In the genomic region with DNA sequence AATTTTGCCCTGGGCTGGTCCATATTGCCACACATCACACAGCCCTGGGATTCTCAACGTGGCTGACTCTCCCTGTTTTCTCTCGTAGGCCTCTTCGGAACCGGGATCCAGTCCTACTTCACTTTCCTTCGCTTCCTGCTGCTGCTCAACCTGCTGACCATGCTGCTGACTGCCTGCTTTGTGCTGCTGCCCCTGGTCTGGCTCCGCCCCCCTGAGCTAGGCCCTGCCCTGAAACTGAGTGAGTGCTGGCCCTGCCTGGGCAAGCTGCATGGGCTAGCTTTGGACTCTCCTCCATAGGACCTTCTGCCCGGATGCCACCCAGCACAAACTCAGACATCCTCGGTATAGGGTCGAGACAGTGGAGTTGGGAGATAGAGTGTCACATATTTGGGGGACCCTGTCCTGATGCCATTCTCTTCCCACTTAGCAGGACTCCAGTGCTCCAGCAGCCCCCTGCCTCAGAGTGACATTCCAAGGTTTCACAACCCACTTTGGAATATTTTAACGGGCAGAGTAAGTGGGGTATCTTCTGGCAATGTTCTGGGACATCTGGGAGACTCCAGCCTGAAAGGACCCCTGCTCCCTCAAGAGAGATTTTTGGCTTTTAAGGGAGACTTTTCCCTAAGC, we compare ENCODE assay signal across 9 mouse cellular contexts. TPM values are rescaled to one million over a fixed set of nuclear protein-coding genes. Genes with fewer than 3 reads are reported as not detected.
A peak's percentile ranks its signal among the peaks of the same experiment; 100 is the strongest.
DNase-seq lines count a peak whose midpoint lies in the region; ATAC-seq and TF ChIP-seq lines count a peak whose summit lies in the region.
"Had no signal": no experiment of that assay in that cellular context is flagged by ENCODE, and none has a peak within 500 bp of the region (broad histone marks: within the 10 kb centered on the region; RNA-seq: fewer than 3 reads in every experiment).

No protein-coding gene starts in this region.

- DNase-seq in adrenal gland, postnatal 36 days = peak; percentile 31 to 55
- no peak for DNase-seq in adrenal gland, adult 2 months
- DNase-seq in forebrain, postnatal 0 days = no peak
- DNase-seq in kidney, adult 2 months = peak; percentile 61
- peak; percentile 32 for DNase-seq in lung, postnatal 14 days
- peak; percentile 81 to 89 for DNase-seq in spleen, postnatal 4 days (ENCODE audit: low spot score in 2 of 2)
- DNase-seq in right cerebral cortex, postnatal 25 days = no peak
- DNase-seq in layer of hippocampus, postnatal 36 days = no peak

- WGBS in forebrain, postnatal 0 days = 40% methylated on average over 10 of the region's 10 CpGs
- 62% methylated on average over 10 of the region's 10 CpGs for WGBS in kidney, adult 2 months

- H3K4me3 ChIP-seq in forebrain, postnatal 0 days (ENCODE audit: low read depth, low read length) = no peak overlapping the region
- H3K4me3 ChIP-seq in kidney, adult 2 months (ENCODE audit: insufficient read depth, low read depth, low read length) = no peak overlapping the region

- no peak overlapping the region for H3K9ac ChIP-seq in forebrain, postnatal 0 days

- H3K36me3 ChIP-seq in forebrain, postnatal 0 days (ENCODE audit: insufficient read depth) = no peaks in the 10 kb centered on the region
- H3K36me3 ChIP-seq in kidney, adult 2 months (ENCODE audit: control insufficient read depth, insufficient read depth, low read length) = no peaks in the 10 kb centered on the region

- peaks cover 17% of the 10 kb centered on the region; the same call in 1 of the 2 replicates for H3K27me3 ChIP-seq in forebrain, postnatal 0 days (ENCODE audit: insufficient read depth, low read length)
- no peaks in the 10 kb centered on the region for H3K27me3 ChIP-seq in kidney, adult 2 months (replicated peaks; ENCODE audit: control insufficient read depth, insufficient read depth, low read length)

- no peak overlapping the region for H3K27ac ChIP-seq in forebrain, postnatal 0 days (ENCODE audit: low read depth, low read length)
- H3K27ac ChIP-seq in kidney, adult 2 months (ENCODE audit: insufficient read depth, low read depth, low read length) = no peak overlapping the region

- TF ChIP-seq POLR2A in kidney, adult 2 months (IDR thresholded peaks at IDR 0.05; ENCODE audit: low read depth, low read length) = no peak

- no peaks in the 10 kb centered on the region for H3K9me3 ChIP-seq in forebrain, postnatal 0 days (ENCODE audit: low read length)

- ATAC-seq in forebrain, postnatal 0 days = no peak

- TF ChIP-seq CTCF in forebrain, postnatal 0 days (IDR thresholded peaks at IDR 0.05; ENCODE audit: low read depth) = no peak
- TF ChIP-seq CTCF in kidney, adult 2 months (conservative IDR thresholded peaks at IDR 0.05; ENCODE audit: insufficient read depth, insufficient read length, low read depth, low read length) = no peak

- H3K4me2 ChIP-seq in forebrain, postnatal 0 days (ENCODE audit: low read depth) = peak overlapping the region; percentile 57; the same call in 1 of the 2 replicates

- peaks cover 7% of the 10 kb centered on the region; the same call in 1 of the 2 replicates for H3K4me1 ChIP-seq in forebrain, postnatal 0 days (ENCODE audit: insufficient read depth)
- peaks cover 14% of the 10 kb centered on the region for H3K4me1 ChIP-seq in kidney, adult 2 months (ENCODE audit: control insufficient read depth, insufficient read depth, low read length)

RNA-seq across cellular contexts. Expression of a gene that starts 1.8 kb away (rescaled TPM):
- 10 to 100 TPM; 25.4 to 31.3 TPM for total RNA-seq in adrenal gland, postnatal 36 days (2021)
- total RNA-seq in adrenal gland, adult 2 months (2021) = 10 to 100 TPM; 22.3 to 28.5 TPM
- 45.1 and 47.7 TPM in 2 replicates for polyA plus RNA-seq in adrenal gland, adult 2 months (2012; rRNA removed)
- 2.9 and 4.1 TPM in 2 replicates for total RNA-seq in forebrain, postnatal 0 days (2014; rRNA removed)
- polyA plus RNA-seq in forebrain, postnatal 0 days (2015; fragmentation: Nextera tagmentation; extraction: Ambion mirVana) = 2.3 and 3.2 TPM in 2 replicates
- polyA plus RNA-seq in kidney, adult 2 months (2012; rRNA removed) = 41.2 and 48.4 TPM in 2 replicates
- total RNA-seq in layer of hippocampus, postnatal 36 days (2021) = 1 to 10 TPM; 7.3 to 9.7 TPM

RNA-seq across cellular contexts. Expression of a gene that starts 1.9 kb away (rescaled TPM):
- 1 to 10 TPM; 3.9 to 6.0 TPM for total RNA-seq in adrenal gland, postnatal 36 days (2021)
- 1 to 10 TPM; 2.3 to 3.1 TPM for total RNA-seq in adrenal gland, adult 2 months (2021)
- polyA plus RNA-seq in adrenal gland, adult 2 months (2012; rRNA removed) = 12.3 and 13.8 TPM in 2 replicates
- total RNA-seq in forebrain, postnatal 0 days (2014; rRNA removed) = 2.1 and 6.2 TPM in 2 replicates
- 0.44 and 0.59 TPM in 2 replicates for polyA plus RNA-seq in forebrain, postnatal 0 days (2015; fragmentation: Nextera tagmentation; extraction: Ambion mirVana)
- 3.3 and 5.3 TPM in 2 replicates for polyA plus RNA-seq in kidney, adult 2 months (2012; rRNA removed)
- total RNA-seq in layer of hippocampus, postnatal 36 days (2021) = under 1 TPM; 0.47 to 0.83 TPM

RNA-seq across cellular contexts. Expression of a gene that starts 13.7 kb away (rescaled TPM):
- total RNA-seq in adrenal gland, postnatal 36 days (2021) = not detected
- total RNA-seq in adrenal gland, adult 2 months (2021) = not detected
- polyA plus RNA-seq in adrenal gland, adult 2 months (2012; rRNA removed) = not detected in 2 replicates
- total RNA-seq in forebrain, postnatal 0 days (2014; rRNA removed) = not detected in 2 replicates
- polyA plus RNA-seq in forebrain, postnatal 0 days (2015; fragmentation: Nextera tagmentation; extraction: Ambion mirVana) = not detected in 2 replicates
- polyA plus RNA-seq in kidney, adult 2 months (2012; rRNA removed) = 0.09 TPM in 1 of 2 replicates, not detected in the other
- total RNA-seq in layer of hippocampus, postnatal 36 days (2021) = under 1 TPM in 1 of 2 experiments, not detected in 1; 0.61 TPM
- polyA plus RNA-seq: C2C12 had no signal

RNA-seq across cellular contexts. Expression of a gene that starts 25.7 kb away (rescaled TPM):
- total RNA-seq in adrenal gland, postnatal 36 days (2021) = under 1 TPM; 0.50 to 0.63 TPM
- total RNA-seq in adrenal gland, adult 2 months (2021) = 1 to 10 TPM in 1 of 2 experiments, under 1 TPM in 1; 0.59 to 1.0 TPM
- 0.08 TPM in 1 of 2 replicates, not detected in the other for polyA plus RNA-seq in adrenal gland, adult 2 months (2012; rRNA removed)
- 1.5 and 2.0 TPM in 2 replicates for total RNA-seq in forebrain, postnatal 0 days (2014; rRNA removed)
- polyA plus RNA-seq in forebrain, postnatal 0 days (2015; fragmentation: Nextera tagmentation; extraction: Ambion mirVana) = 0.52 and 1.1 TPM in 2 replicates
- polyA plus RNA-seq in kidney, adult 2 months (2012; rRNA removed) = 0.18 and 0.22 TPM in 2 replicates
- total RNA-seq in layer of hippocampus, postnatal 36 days (2021) = 1 to 10 TPM; 1.5 to 1.7 TPM

RNA-seq across cellular contexts. Expression of a gene that starts 25.7 kb away (rescaled TPM):
- 10 to 100 TPM; 80.4 to 97.8 TPM for total RNA-seq in adrenal gland, postnatal 36 days (2021)
- 10 to 100 TPM; 77.3 to 95.7 TPM for total RNA-seq in adrenal gland, adult 2 months (2021)
- 171 and 220 TPM in 2 replicates for polyA plus RNA-seq in adrenal gland, adult 2 months (2012; rRNA removed)
- total RNA-seq in forebrain, postnatal 0 days (2014; rRNA removed) = 11.8 and 16.9 TPM in 2 replicates
- polyA plus RNA-seq in forebrain, postnatal 0 days (2015; fragmentation: Nextera tagmentation; extraction: Ambion mirVana) = 14.4 and 15.7 TPM in 2 replicates
- polyA plus RNA-seq in kidney, adult 2 months (2012; rRNA removed) = 150 and 155 TPM in 2 replicates
- 10 to 100 TPM; 10.4 to 16.9 TPM for total RNA-seq in layer of hippocampus, postnatal 36 days (2021)

Comparison
In these comparisons a context has a peak if more than half of its experiments do, and no peak if none do; other contexts are left out.
1. DNase-seq: peak in adrenal gland, postnatal 36 days (2 of 2), kidney, adult 2 months (single experiment), lung, postnatal 14 days (single experiment) and spleen, postnatal 4 days (2 of 2); none in adrenal gland, adult 2 months (single experiment), forebrain, postnatal 0 days (single experiment), right cerebral cortex, postnatal 25 days (single experiment) and layer of hippocampus, postnatal 36 days (0 of 2).